Mouse (Mus musculus): ENCODE data around the gene Lrrc26.

Gene Lrrc26

GRCm38 (mm10) chr2:25298046-25298445, 8.3 kb downstream of the Lrrc26 start:
- DNase-seq (ENCODE audit: low spot score) = no peak

- no peak for DNase-seq (ENCODE audit: low spot score)
Observed at GRCm38 (mm10) chr2:25303452-25303851, 13.7 kb downstream of the Lrrc26 start.

GRCm38 (mm10) chr2:25303931-25304656, 14.4 kb downstream of the Lrrc26 start:
- DNase-seq (ENCODE audit: low spot score) = no peak

DNA sequence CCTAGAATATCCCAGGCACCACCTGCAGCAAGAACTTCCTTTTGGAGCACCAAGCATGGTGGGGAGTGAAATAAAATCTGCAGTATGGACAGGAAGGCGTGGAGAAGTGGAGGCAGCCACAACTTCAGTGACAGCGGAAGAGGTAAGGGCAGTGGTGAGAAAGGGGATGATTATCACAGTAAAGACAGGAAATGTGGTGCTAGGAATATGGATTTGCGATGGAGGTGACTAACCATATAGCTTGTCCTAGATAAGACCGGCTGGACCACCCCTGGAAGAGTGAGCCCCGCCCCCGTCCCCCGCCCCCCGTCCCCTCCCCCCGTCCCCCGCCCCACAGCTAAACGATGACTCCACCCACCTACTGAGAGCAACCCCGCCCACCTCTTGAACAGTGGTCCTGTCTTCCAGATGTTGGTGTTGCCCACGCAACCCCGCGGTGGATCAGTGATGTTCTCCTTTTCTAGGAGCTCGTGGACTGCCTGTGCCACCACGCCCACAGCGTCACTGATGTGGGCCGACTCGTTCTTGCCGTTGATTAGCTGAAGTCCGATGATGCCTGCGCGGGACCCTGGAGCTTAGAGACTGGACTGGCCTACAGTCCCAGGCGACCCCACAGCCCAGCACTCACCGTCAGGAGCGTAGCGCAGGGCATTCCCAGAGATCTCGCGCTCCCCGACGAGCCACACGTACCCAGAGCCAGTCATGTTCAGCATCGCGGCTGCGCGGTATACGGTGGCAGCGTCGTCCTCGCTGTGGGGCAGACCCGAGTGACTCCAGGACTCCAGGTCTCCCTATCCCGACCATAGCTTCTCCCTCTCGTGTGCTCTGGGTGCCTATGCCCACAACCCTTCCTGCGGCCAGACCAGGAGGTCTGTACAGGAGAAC, 15.2 kb downstream of the Lrrc26 start:
- DNase-seq (ENCODE audit: low spot score) = no peak

DNA sequence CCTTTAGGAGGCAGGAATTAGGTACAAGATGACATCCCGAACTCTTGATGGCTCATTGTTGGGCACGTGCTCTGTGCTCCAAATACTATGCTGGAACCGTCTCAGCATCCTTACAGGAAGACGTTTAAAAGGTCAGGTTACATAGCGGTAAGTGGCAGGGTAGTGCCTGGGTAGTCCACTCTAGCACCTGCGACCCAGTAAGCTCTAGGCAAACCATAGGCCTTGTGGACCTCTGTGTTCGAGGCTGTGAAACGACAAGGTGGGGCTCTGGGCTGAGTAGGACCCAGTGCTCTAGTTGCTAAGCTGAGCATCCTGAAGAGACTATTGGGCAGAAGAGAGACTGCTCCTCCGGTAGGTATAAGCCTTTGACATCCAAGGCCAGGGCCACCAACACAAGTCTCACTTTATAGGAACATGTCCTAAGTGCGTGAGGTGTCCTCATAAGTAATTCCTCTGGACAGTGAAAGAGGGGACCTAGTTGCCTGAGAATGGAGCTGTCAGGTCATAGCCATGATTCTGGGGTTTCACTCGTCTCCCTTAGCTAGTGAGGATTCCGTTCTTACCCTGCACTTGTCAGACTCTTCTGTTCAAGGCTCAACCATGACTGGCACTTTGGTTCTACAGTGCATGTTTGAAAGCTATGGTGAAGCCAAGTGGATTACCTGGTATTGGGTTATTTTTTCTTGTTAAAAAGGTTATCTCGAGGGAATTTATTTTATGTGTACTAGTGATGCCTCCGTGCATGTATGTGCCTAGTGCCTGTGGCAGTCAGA, 16.1 kb downstream of the Lrrc26 start:
- no peak for DNase-seq (ENCODE audit: low spot score)

DNA sequence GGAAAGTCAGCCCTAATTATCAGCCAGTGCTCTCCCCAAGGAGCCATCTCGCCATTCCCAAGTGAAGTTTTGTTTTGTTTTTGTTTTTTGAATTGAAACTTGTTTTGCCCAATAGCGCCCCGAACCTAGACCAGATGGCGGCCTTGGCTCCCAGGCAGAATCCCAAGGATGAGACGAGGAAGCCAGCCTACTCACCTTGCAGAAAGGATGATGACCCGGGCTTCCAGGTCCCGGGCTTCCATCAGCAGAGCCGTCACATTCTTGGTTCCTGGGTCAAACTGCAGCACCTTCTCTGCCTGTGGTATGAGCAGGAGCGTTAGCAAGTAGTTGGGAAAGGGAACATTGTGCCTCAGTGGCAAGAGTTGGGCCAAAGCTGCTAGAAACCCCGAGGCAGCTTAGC, 20.5 kb downstream of the Lrrc26 start:
- no peak for DNase-seq (ENCODE audit: low spot score)

- no peak for DNase-seq (ENCODE audit: low spot score)
Observed at GRCm38 (mm10) chr2:25310969-25311368, 21.3 kb downstream of the Lrrc26 start.

GRCm38 (mm10) chr2:25311491-25311891, 21.8 kb downstream of the Lrrc26 start:
- DNase-seq (ENCODE audit: low spot score) = no peak

GRCm38 (mm10) chr2:25318119-25318966, 28.6 kb downstream of the Lrrc26 start:
- no peak for DNase-seq (ENCODE audit: low spot score)

- peak; percentile 87 for DNase-seq (ENCODE audit: low spot score)
Observed at GRCm38 (mm10) chr2:25318971-25319773, 29.5 kb downstream of the Lrrc26 start, which contains the start of gene Grin1. Grin1 (minus strand) TSS chr2:25319187.

DNA sequence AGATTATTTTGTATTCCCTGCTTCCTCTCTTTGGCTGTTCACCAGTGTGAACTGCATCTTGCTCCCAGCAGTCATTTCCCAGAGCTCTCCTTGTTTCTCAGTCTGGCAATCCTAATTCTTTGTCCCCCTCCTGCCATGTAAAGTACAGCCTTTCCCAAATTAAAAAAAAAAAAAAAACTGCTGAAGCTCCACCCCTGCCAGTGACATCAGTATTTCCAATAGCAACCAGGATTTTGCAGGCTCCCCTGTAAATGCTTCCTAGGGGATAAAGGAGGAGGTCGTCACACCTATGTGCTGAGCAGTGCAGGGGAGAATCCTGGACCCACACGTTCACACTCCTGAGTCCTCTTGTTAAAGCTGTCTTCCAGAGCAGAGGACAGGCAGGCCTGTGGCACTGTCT, 30.4 kb downstream of the Lrrc26 start:
- no peak for DNase-seq (ENCODE audit: low spot score)

DNA sequence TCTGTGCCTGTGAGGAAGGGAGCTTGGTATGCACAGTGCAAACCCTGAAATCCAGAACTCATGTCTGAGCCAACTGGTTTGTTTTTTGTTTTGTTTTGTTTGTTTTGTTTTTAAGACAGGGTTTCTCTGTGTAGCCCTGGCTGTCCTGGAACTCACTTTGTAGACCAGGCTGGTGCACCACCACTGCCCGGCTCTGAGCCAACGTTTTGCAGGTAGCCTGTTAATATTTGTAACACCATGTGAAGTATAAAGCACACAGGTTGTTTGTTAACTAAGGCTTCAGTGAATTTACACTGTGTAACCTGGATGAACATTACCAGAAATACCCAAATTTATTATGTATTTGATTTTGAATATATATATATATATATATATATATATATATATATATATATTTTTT, 36.3 kb downstream of the Lrrc26 start:
- DNase-seq (ENCODE audit: low spot score) = no peak

- no peak for DNase-seq (ENCODE audit: low spot score)
Observed at GRCm38 (mm10) chr2:25328440-25328839, 38.7 kb downstream of the Lrrc26 start.

DNA sequence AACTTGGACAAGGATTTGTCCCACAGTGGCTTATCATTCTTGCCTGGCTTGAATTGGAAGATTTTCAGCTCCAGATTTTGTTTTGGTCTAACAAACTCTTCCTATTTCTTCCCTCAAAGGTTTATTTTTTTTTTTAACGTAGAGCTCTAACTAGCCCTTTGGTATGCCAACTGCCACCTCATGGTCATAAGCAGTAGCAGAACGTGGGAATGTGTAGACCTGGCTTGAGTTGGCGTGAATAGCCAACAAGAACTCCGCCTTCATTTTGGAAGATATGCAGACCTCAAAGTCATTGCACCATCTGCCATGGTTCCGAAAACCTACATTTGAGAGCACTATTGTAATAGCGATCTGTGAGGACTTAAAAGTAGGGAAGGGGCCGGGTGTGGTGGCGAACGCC, 41.8 kb downstream of the Lrrc26 start:
- no peak for DNase-seq (ENCODE audit: low spot score)

DNA sequence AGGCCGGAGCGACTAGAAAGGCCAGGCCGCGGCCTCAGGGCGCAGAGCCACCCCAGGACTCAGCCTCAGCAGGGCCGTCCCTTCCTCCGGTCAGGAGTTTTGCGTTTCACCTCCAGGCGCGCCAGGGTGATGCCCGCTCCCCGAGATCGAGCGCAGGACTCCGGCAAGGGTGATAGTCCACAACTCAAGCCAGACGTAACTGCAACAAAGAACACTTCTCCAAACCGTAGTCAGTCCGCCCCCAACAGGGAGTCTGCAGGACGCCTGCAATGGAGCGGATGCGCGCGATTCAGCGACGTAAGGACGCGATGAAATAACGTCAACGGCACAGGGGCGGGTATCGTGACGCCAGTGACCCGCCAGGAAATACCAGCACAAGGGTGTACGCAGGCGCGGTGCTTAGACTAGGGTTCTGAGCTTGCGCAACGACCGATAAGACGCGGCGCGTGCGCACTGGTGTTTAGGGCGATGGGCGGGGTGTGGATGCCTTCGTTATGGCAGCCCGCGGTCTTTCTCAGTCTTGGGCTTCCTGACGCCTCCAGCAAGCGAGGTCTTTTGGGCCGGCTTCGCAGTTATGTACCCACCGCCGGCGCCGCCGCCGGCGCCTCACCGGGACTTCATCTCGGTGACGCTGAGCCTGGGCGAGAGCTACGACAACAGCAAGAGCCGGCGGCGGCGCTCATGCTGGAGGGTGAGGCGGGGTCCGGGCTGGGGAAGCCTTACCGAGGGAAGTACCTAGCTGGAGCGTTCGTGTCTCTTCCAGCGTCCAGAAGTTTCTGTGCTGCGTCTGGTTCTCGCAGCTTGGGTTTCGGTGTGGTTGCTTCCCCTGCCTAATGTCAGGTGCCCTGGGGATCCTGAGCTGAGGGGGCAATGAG, 42.8 kb downstream of the Lrrc26 start, which contains the start of gene Man1b1:
Gene Man1b1 (plus strand): TSS at position 53 of the 875 bp plus-strand sequence.
- DNase-seq (ENCODE audit: low spot score) = peak; percentile 99

DNA sequence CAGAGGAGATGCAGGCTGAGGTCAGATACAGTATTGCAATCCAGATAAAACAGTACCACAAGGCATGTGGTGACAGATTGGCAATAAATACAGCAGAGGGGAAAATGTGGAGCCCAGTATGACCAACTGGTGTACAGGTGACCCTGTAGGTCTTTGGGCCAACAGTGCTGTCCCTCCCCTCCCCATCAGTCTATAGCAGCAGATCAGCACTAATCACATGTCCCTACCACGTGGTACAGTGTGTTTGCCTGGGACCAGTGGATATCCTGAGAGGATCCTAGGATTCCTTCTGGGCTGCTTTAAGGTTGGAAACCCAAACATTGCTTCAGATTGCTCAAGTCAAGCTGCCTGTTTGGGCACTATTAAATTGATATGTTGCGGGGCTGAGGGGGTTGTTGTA, 43.9 kb downstream of the Lrrc26 start:
- DNase-seq (ENCODE audit: low spot score) = no peak

- DNase-seq (ENCODE audit: low spot score) = no peak
Observed at GRCm38 (mm10) chr2:25338303-25338702, 48.6 kb downstream of the Lrrc26 start.

Measured in layer of hippocampus, adult 11-12 months (tissue).